8 mouse cellular contexts compared by ENCODE assay signal in genomic region chr9:56864216-56864729, GRCm38 (mm10). TPM values are rescaled to one million over a fixed set of nuclear protein-coding genes. Genes with fewer than 3 reads are reported as not detected.
DNase-seq lines count a peak whose midpoint lies in the region; ATAC-seq and TF ChIP-seq lines count a peak whose summit lies in the region.

Odf3l1 (minus strand) TSS chr9:56864679.

- peaks cover 47% of the 10 kb centered on the region for H3K27me3 ChIP-seq in neural tube, embryonic 13.5 days

- peak within 1 kb of the TSS; percentile 13; the same call in 1 of the 2 replicates for H3K27ac ChIP-seq in neural tube, embryonic 13.5 days (replicated peaks)

- no peaks in the 10 kb centered on the region for H3K36me3 ChIP-seq in neural tube, embryonic 13.5 days

- ATAC-seq in neural tube, embryonic 13.5 days (ENCODE audit: low read depth), result no peak

- peak within 1 kb of the TSS; percentile 22; the same call in 1 of the 2 replicates for H3K9ac ChIP-seq in neural tube, embryonic 13.5 days

- H3K4me3 ChIP-seq in lung, adult 2 months (replicated peaks; ENCODE audit: extremely low read depth, low read depth, low read length), result peak within 1 kb of the TSS; percentile 36
- H3K4me3 ChIP-seq in neural tube, embryonic 13.5 days, result peak within 1 kb of the TSS; percentile 32

- DNase-seq in lung, adult 2 months, result no peak
- no peak for DNase-seq in lung, postnatal 36 days
- no peak for DNase-seq in gonadal fat pad, adult 2 months (ENCODE audit: low read depth)
- DNase-seq in kidney, postnatal 10 days, result peak; percentile 60
- no peak for DNase-seq in urinary bladder, postnatal 14 days (ENCODE audit: low spot score)
- no peak for DNase-seq in ovary, postnatal 10 days (ENCODE audit: low spot score)
- DNase-seq in cerebellum, adult 9-11 months, result no peak

- H3K4me1 ChIP-seq in lung, adult 2 months (ENCODE audit: control insufficient read depth, insufficient read depth, low read length), result 0 out of 2 replicates have a peak, but pooled peaks cover 6% of the 10 kb centered on the region
- peaks cover 35% of the 10 kb centered on the region for H3K4me1 ChIP-seq in neural tube, embryonic 13.5 days (replicated peaks)

- TF ChIP-seq CTCF in lung, adult 2 months (IDR thresholded peaks at IDR 0.05; ENCODE audit: insufficient read depth, low read length), result no peak

- H3K9me3 ChIP-seq in neural tube, embryonic 13.5 days, result no peaks in the 10 kb centered on the region

- TF ChIP-seq POLR2A in lung, adult 2 months (IDR thresholded peaks at IDR 0.05; ENCODE audit: borderline replicate concordance, extremely low read depth, low read depth, low read length), result no peak

- 12% methylated on average over 3 of the region's 3 CpGs for WGBS in lung, adult 2 months
- WGBS in neural tube, embryonic 13.5 days, result 23% methylated on average over 3 of the region's 3 CpGs

- peak within 1 kb of the TSS; percentile 43 for H3K4me2 ChIP-seq in neural tube, embryonic 13.5 days

RNA-seq across cellular contexts. Expression of gene Odf3l1, which starts in this region (rescaled TPM):
- polyA plus RNA-seq in lung, adult 2 months (2012; rRNA removed), result 1.7 and 1.8 TPM in 2 replicates
- 10.4 and 22.7 TPM in 2 replicates for polyA plus RNA-seq in gonadal fat pad, adult 2 months (2012; rRNA removed)
- 0.28 TPM in 1 of 2 replicates, not detected in the other for polyA plus RNA-seq in neural tube, embryonic 13.5 days (2015; fragmentation: Nextera tagmentation; extraction: Ambion mirVana)
